Mouse (Mus musculus): Measurements from ENCODE around the gene Nkiras2.

GRCm38 (mm10) chr11:100651205-100651604 lies 32.2 kb downstream of the Nkiras2 start:
- TF ChIP-seq CTCF (IDR thresholded peaks at IDR 0.05; ENCODE audit: borderline replicate concordance, insufficient read depth, low read depth, low read length) (no peak), POLR2A (IDR thresholded peaks at IDR 0.05; ENCODE audit: borderline replicate concordance, insufficient read depth, low read length) (no peak)

Measured in cerebellum, adult 2 months (tissue).